ENCODE assay signal across 9 mouse cellular contexts in the genomic region with DNA sequence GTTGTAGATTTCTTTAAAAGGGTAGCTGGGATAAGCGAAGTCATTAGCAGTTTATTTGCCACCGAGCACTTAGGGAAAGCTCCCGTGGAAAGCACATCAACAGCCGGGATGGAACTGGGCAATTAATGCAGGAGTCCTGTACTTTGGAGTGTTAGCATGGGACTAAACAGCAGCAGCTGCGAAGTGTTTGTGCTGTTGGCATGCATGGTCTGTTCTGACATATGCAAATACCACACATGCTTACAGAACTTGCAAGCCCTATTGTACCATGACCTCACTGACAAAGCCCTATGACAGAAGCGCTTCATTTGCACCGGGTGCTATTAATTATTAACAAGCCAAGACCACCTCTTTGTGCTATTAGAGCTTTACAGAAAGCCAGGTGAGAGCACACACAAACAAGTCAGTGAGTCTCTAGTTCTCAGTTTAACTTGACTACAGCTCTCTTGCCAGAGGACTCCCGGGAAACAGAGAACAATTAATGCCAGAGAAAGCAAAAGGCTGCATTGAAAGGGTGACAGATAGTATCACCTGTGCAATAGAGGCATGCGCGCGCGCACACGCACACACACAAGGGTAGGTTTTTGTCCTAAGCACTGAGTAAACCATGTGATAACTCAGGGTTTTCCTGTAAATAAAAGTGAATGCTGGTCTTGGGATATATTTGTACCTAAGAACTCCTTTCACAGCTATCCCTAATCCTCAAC.
A peak's percentile ranks its signal among the peaks of the same experiment; 100 is the strongest.
DNase-seq lines count a peak whose midpoint lies in the region; ATAC-seq and TF ChIP-seq lines count a peak whose summit lies in the region.
"Had no signal": no experiment of that assay in that cellular context is flagged by ENCODE, and none has a peak within 500 bp of the region (broad histone marks: within the 10 kb centered on the region; RNA-seq: fewer than 3 reads in every experiment).

No protein-coding gene starts in this region.

- no peak overlapping the region for H3K4me2 ChIP-seq in hindbrain, embryonic 11.5 days (replicated peaks; ENCODE audit: low read depth, low read length)
- 0 out of 2 replicates have a peak overlapping the region, but pooled peaks have one; percentile 29 for H3K4me2 ChIP-seq in forebrain, embryonic 13.5 days
- no peak overlapping the region for H3K4me2 ChIP-seq in kidney, embryonic 15.5 days
- H3K4me2 ChIP-seq in midbrain, postnatal 0 days (ENCODE audit: low read depth, low read length, poor library complexity, severe bottlenecking), result 0 out of 2 replicates have a peak overlapping the region, but pooled peaks have one; percentile 6

- H3K27me3 ChIP-seq in hindbrain, embryonic 11.5 days (ENCODE audit: control insufficient read depth, insufficient read depth, low read length), result no peaks in the 10 kb centered on the region
- no peaks in the 10 kb centered on the region for H3K27me3 ChIP-seq in hindbrain, embryonic 10.5 days (ENCODE audit: insufficient read depth, poor library complexity, severe bottlenecking)
- no peaks in the 10 kb centered on the region for H3K27me3 ChIP-seq in forebrain, embryonic 13.5 days
- H3K27me3 ChIP-seq in kidney, embryonic 15.5 days, result no peaks in the 10 kb centered on the region
- no peaks in the 10 kb centered on the region for H3K27me3 ChIP-seq in midbrain, postnatal 0 days (ENCODE audit: insufficient read depth, low read length)

- no peak for TF ChIP-seq CTCF in midbrain, postnatal 0 days (IDR thresholded peaks at IDR 0.05)

- H3K27ac ChIP-seq in hindbrain, embryonic 11.5 days (ENCODE audit: low read depth, low read length), result no peak overlapping the region
- H3K27ac ChIP-seq in hindbrain, embryonic 10.5 days, result no peak overlapping the region
- 0 out of 2 replicates have a peak overlapping the region, but pooled peaks have one; percentile 19 for H3K27ac ChIP-seq in forebrain, embryonic 13.5 days
- no peak overlapping the region for H3K27ac ChIP-seq in kidney, embryonic 15.5 days
- H3K27ac ChIP-seq in midbrain, postnatal 0 days (ENCODE audit: low read depth, low read length), result peak overlapping the region; percentile 7; the same call in 1 of the 2 replicates

- no peak overlapping the region for H3K9ac ChIP-seq in hindbrain, embryonic 11.5 days (ENCODE audit: low read depth, low read length)
- H3K9ac ChIP-seq in forebrain, embryonic 13.5 days, result no peak overlapping the region
- no peak overlapping the region for H3K9ac ChIP-seq in kidney, embryonic 15.5 days
- no peak overlapping the region for H3K9ac ChIP-seq in midbrain, postnatal 0 days (replicated peaks; ENCODE audit: low read length, poor library complexity, severe bottlenecking)

- H3K4me1 ChIP-seq in hindbrain, embryonic 11.5 days (replicated peaks; ENCODE audit: control insufficient read depth, insufficient read depth, low read length), result 0 out of 2 replicates have a peak, but pooled peaks cover 3% of the 10 kb centered on the region
- peaks cover 5% of the 10 kb centered on the region for H3K4me1 ChIP-seq in hindbrain, embryonic 10.5 days (replicated peaks)
- H3K4me1 ChIP-seq in forebrain, embryonic 13.5 days, result peaks cover 9% of the 10 kb centered on the region
- H3K4me1 ChIP-seq in kidney, embryonic 15.5 days, result no peaks in the 10 kb centered on the region
- no peaks in the 10 kb centered on the region; the same call in 1 of the 2 replicates for H3K4me1 ChIP-seq in midbrain, postnatal 0 days (ENCODE audit: insufficient read depth, low read length)

- no peaks in the 10 kb centered on the region for H3K9me3 ChIP-seq in hindbrain, embryonic 11.5 days (ENCODE audit: control insufficient read depth, low read length)
- no peaks in the 10 kb centered on the region for H3K9me3 ChIP-seq in hindbrain, embryonic 10.5 days
- no peaks in the 10 kb centered on the region for H3K9me3 ChIP-seq in forebrain, embryonic 13.5 days (replicated peaks)
- no peaks in the 10 kb centered on the region for H3K9me3 ChIP-seq in kidney, embryonic 15.5 days (replicated peaks)
- H3K9me3 ChIP-seq in midbrain, postnatal 0 days (ENCODE audit: low read length), result no peaks in the 10 kb centered on the region

- no peak overlapping the region for H3K4me3 ChIP-seq in hindbrain, embryonic 11.5 days (ENCODE audit: low read depth, low read length)
- no peak overlapping the region for H3K4me3 ChIP-seq in hindbrain, embryonic 10.5 days
- no peak overlapping the region for H3K4me3 ChIP-seq in forebrain, embryonic 13.5 days
- no peak overlapping the region for H3K4me3 ChIP-seq in kidney, embryonic 15.5 days (replicated peaks)
- no peak overlapping the region for H3K4me3 ChIP-seq in midbrain, postnatal 0 days (ENCODE audit: low read depth, low read length)

- DNase-seq in hindbrain, embryonic 11.5 days (ENCODE audit: low spot score), result peak; percentile 6
- DNase-seq in hindbrain, embryonic 10.5 days (ENCODE audit: low spot score), result no peak
- peak; percentile 36 for DNase-seq in midbrain, postnatal 0 days (ENCODE audit: low spot score)
- DNase-seq in left cerebral cortex, adult 11 months (ENCODE audit: low spot score), result no peak
- DNase-seq in gastrocnemius, postnatal 4 days (ENCODE audit: low spot score in 2 of 2), result no peak
- no peak for DNase-seq in thymus, postnatal 25 days
- DNase-seq: cerebellum, adult 8-10 months had no signal

- no peaks in the 10 kb centered on the region for H3K36me3 ChIP-seq in hindbrain, embryonic 11.5 days (ENCODE audit: control insufficient read depth, insufficient read depth, low read length)
- no peaks in the 10 kb centered on the region for H3K36me3 ChIP-seq in hindbrain, embryonic 10.5 days
- no peaks in the 10 kb centered on the region for H3K36me3 ChIP-seq in forebrain, embryonic 13.5 days (ENCODE audit: poor library complexity, severe bottlenecking)
- H3K36me3 ChIP-seq in kidney, embryonic 15.5 days, result no peaks in the 10 kb centered on the region
- no peaks in the 10 kb centered on the region for H3K36me3 ChIP-seq in midbrain, postnatal 0 days (ENCODE audit: insufficient read depth, low read length)

- peak; percentile 90 for ATAC-seq in hindbrain, embryonic 11.5 days (ENCODE audit: low FRiP score)
- peak; percentile 99 for ATAC-seq in forebrain, embryonic 13.5 days
- peak; percentile 89 for ATAC-seq in kidney, embryonic 15.5 days (replicated peaks; ENCODE audit: low FRiP score)
- ATAC-seq in midbrain, postnatal 0 days (ENCODE audit: low FRiP score), result peak; percentile 66

- 69% methylated on average over 13 of the region's 13 CpGs for WGBS in hindbrain, embryonic 11.5 days
- 84% methylated on average over 13 of the region's 13 CpGs for WGBS in hindbrain, embryonic 10.5 days
- WGBS in forebrain, embryonic 13.5 days, result 32% methylated on average over 13 of the region's 13 CpGs
- WGBS in kidney, embryonic 15.5 days, result 68% methylated on average over 13 of the region's 13 CpGs
- 48% methylated on average over 13 of the region's 13 CpGs for WGBS in midbrain, postnatal 0 days

Comparison
In these comparisons a context has a peak if more than half of its experiments do, and no peak if none do; other contexts are left out.
1. DNase-seq: peak in hindbrain, embryonic 11.5 days (single experiment) and midbrain, postnatal 0 days (single experiment); none in hindbrain, embryonic 10.5 days (single experiment), left cerebral cortex, adult 11 months (single experiment), gastrocnemius, postnatal 4 days (0 of 2) and thymus, postnatal 25 days (single experiment).
2. H3K27ac ChIP-seq: peak in forebrain, embryonic 13.5 days (single experiment) and midbrain, postnatal 0 days (single experiment); none in hindbrain, embryonic 11.5 days (single experiment), hindbrain, embryonic 10.5 days (single experiment) and kidney, embryonic 15.5 days (single experiment).
3. H3K4me2 ChIP-seq: peak in forebrain, embryonic 13.5 days (single experiment) and midbrain, postnatal 0 days (single experiment); none in hindbrain, embryonic 11.5 days (single experiment) and kidney, embryonic 15.5 days (single experiment).
4. Peak in every context shown above with its lines, with median percentiles within 50 percentile points of each other: ATAC-seq.